Mouse (Mus musculus) erythroid progenitor cell, adult 5-6 weeks (primary cell): ENCODE measurements around the gene Kl. TPM values are rescaled to one million over a fixed set of nuclear protein-coding genes. Genes with fewer than 3 reads are reported as not detected.

Source experiments
- ATAC-seq: replicated peaks from 2 replicates; pipeline ENCODE4 v1.8.0; 2016; ENCODE audit warnings: moderate number of reproducible peaks, mild to moderate bottlenecking, moderate TSS enrichment, inconsistent platforms; ENCODE audit not compliant: poor library complexity, low FRiP score, severe bottlenecking
- total RNA-seq, 2 experiments: library from RNA; stranded (forward) in 1 of 2; stranded (reverse) in 1 of 2; fragments of 150-400 nt in 1 of 2; fragments of 186-747, 209-891 nt in 1 of 2; gene quantifications; 2 replicates each; pipeline versions ENCODE4 v1.2.3 to v1.2.4; 2015 to 2017; ENCODE audit warnings: low replicate concordance in 2 of 2

The Kl gene
- total RNA-seq, 2 experiments from 2014 or later = not detected

GRCm38 (mm10) chr5:150959861-150960260 is 7.5 kb downstream of the Kl start:
- no peak for ATAC-seq

GRCm38 (mm10) chr5:150961615-150962014 is 9.2 kb downstream of the Kl start:
- no peak for ATAC-seq

- ATAC-seq = no peak
These were observed 10.3 kb downstream of the Kl start for GRCm38 (mm10) chr5:150962756-150963155.

GRCm38 (mm10) chr5:150967925-150968324 is 15.5 kb downstream of the Kl start:
- ATAC-seq = no peak

- no peak for ATAC-seq
These were observed 18.1 kb downstream of the Kl start for GRCm38 (mm10) chr5:150970551-150970950.

- no peak for ATAC-seq
These were observed 18.7 kb downstream of the Kl start for GRCm38 (mm10) chr5:150971126-150971525.

- ATAC-seq = no peak
These were observed 21.8 kb downstream of the Kl start for GRCm38 (mm10) chr5:150974226-150974625.

GRCm38 (mm10) chr5:150977383-150977958 is 25.1 kb downstream of the Kl start:
- ATAC-seq = no peak

GRCm38 (mm10) chr5:150979341-150980136 is 27.1 kb downstream of the Kl start:
- ATAC-seq = no peak

- ATAC-seq = no peak
These were observed 29.7 kb downstream of the Kl start for GRCm38 (mm10) chr5:150982082-150982481.

GRCm38 (mm10) chr5:150994096-150994495 is 41.7 kb downstream of the Kl start:
- no peak for ATAC-seq

GRCm38 (mm10) chr5:150996586-150996985 is 44.2 kb downstream of the Kl start:
- ATAC-seq = no peak

GRCm38 (mm10) chr5:151001111-151001510 is 48.7 kb downstream of the Kl start:
- ATAC-seq = no peak

- no peak for ATAC-seq
These were observed 49.6 kb downstream of the Kl start for GRCm38 (mm10) chr5:151002051-151002450.

- no peak for ATAC-seq
These were observed 51.9 kb downstream of the Kl start for GRCm38 (mm10) chr5:151004216-151004755.

GRCm38 (mm10) chr5:151018450-151018849 is 66.0 kb downstream of the Kl start:
- ATAC-seq = no peak

GRCm38 (mm10) chr5:151018959-151019358 is 66.6 kb downstream of the Kl start:
- ATAC-seq = no peak

GRCm38 (mm10) chr5:151020031-151020820 is 67.8 kb downstream of the Kl start:
- ATAC-seq = no peak

- ATAC-seq = no peak
These were observed 68.4 kb downstream of the Kl start for GRCm38 (mm10) chr5:151020831-151021230.

- no peak for ATAC-seq
These were observed 69.6 kb downstream of the Kl start for GRCm38 (mm10) chr5:151022026-151022425.
